Mouse (Mus musculus): Measurements from ENCODE around the gene Cabp2. TPM values are rescaled to one million over a fixed set of nuclear protein-coding genes. Genes with fewer than 3 reads are reported as not detected.

Gene Cabp2
- not detected in 2 replicates for polyA plus RNA-seq (2021; fragmentation: Nextera tagmentation)
- long read RNA-seq, experiment 1, partial matches to known transcripts, result 1 of 1 reads
- long read RNA-seq, experiment 1, other reads (novel, unspliced or antisense), result 0 of 1 reads
- long read RNA-seq, experiment 2, result 0 reads

GRCm38 (mm10) chr19:4081394-4081793, at the start of gene Cabp2:
TSS of gene Cabp2 (plus strand) at chr19:4081578.

GRCm38 (mm10) chr19:4037788-4038232, 43.6 kb upstream of the Cabp2 start, which contains the start of gene Gstp1:
TSS of gene Gstp1 (minus strand) at chr19:4037985.

GRCm38 (mm10) chr19:4045966-4046865, 35.2 kb upstream of the Cabp2 start, which contains the start of gene Gstp2:
TSS of gene Gstp2 (minus strand) at chr19:4046023.

GRCm38 (mm10) chr19:4059069-4059740, 22.2 kb upstream of the Cabp2 start, which contains the start of gene Gstp3:
TSS of gene Gstp3 (minus strand) at chr19:4059569.

DNA sequence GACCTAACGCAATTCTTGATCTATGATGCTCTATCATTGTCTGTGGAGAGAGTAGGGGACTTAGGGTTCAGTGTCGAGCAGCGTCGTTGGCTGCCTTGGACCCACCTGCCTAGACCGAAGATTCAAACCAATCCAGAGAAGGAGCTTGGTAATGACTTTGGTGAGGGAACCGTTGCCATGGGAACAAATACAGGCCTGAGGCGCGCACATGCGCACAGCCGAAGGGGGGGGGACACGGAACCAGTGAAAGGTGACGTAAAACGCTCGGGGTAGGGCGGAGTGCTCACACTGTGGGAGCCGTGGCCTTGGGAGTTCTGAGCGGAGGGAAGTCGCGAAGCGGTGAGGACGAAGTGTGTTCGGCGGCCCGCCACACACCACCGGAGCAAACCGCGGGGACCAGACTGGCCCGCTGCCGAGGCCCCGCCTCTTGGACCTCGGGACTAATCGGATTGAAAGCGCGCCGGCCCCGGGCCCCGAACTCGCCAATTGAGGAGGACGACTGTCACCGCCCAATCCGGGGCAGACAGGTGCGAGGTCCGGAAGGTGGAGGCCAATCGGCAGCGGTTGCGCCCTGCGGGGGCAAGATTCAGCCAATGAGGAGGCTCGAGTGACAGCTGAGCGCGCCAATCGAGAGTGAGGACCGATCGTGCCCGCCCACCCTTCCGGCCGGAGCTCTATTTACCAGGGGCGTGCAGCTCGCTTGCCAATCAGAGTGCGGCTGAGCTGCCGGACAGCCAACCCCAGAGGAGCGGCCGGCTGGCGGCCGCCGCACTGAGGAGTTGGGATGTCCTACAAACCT, 15.5 kb downstream of the Cabp2 start, which contains the start of gene Cdk2ap2:
Gene Cdk2ap2, plus strand, starts transcription at position 541 of the 799 bp plus-strand sequence.

DNA sequence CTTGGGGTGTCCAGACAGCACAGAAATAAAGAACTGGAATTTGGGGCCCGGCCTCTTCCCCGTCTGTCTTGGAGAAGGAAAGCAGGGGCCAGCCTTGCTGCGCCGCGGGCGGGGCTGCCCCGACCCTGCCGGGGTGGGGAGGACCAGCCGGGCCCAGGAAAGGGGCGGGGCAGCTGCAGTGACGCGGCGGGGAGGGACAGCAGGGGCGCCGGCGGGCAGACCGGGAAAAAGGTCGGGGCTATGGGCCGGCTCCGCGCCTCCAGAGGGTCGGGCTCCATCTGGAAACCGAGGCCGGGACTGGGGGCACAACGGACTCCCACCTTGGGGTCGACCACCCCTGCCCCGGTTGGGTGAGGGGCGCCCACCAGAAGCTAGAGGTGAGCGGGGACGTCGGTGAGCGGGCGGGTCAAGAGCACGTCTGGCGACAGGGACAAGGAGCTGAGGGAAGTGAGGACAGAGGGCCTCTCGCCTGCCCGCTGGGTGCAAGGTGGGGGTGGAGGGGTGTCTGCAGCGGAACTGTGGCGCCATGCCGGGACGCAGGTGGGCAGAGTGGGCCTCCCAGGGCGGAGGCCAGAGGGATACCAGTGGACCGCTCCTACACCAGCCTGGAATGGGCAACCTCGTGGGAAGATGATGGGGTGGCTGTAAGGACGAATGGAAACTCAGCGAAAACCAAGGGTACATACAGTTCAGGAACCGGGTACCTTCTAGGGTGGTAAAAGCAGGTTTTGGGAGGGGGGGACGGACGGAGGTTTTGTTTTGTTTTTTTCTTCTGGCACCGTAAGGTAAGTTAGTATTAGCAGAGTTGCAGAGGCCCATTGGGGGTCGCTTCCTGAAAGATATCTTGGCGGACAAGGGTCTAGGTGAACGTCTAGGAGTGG, 18.7 kb downstream of the Cabp2 start, which contains the start of gene Pitpnm1:
Gene Pitpnm1, plus strand, starts transcription at position 162 of the 881 bp plus-strand sequence.

GRCm38 (mm10) chr19:4125741-4126696, 44.6 kb downstream of the Cabp2 start, which contains the start of gene Aip:
TSS of gene Aip (minus strand) at chr19:4125858.

Other genes starting within 250 kb of the Cabp2 start
- 15.9 and 22.7 TPM in 2 replicates for gene Chka, start 229.8 kb upstream of the Cabp2 start, polyA plus RNA-seq (2021; fragmentation: Nextera tagmentation)
- gene Tcirg1, start 174.4 kb upstream of the Cabp2 start, polyA plus RNA-seq (2021; fragmentation: Nextera tagmentation), result 3.1 and 3.9 TPM in 2 replicates
- gene Ndufs8, start 168.8 kb upstream of the Cabp2 start, polyA plus RNA-seq (2021; fragmentation: Nextera tagmentation), result 579 and 589 TPM in 2 replicates
- gene Aldh3b1, start 151.8 kb upstream of the Cabp2 start, polyA plus RNA-seq (2021; fragmentation: Nextera tagmentation), result 6.4 and 6.9 TPM in 2 replicates
- 20.5 and 23.3 TPM in 2 replicates for gene Unc93b1, start 146.4 kb upstream of the Cabp2 start, polyA plus RNA-seq (2021; fragmentation: Nextera tagmentation)
- 0.13 TPM in 1 of 2 replicates, not detected in the other for gene Aldh3b3, start 122.9 kb upstream of the Cabp2 start, polyA plus RNA-seq (2021; fragmentation: Nextera tagmentation)
- 2.0 and 2.7 TPM in 2 replicates for gene Aldh3b2, start 109.2 kb upstream of the Cabp2 start, polyA plus RNA-seq (2021; fragmentation: Nextera tagmentation)
- gene Acy3, start 95.0 kb upstream of the Cabp2 start, polyA plus RNA-seq (2021; fragmentation: Nextera tagmentation), result 3.2 and 3.9 TPM in 2 replicates
- not detected in 2 replicates for gene Tbx10, start 88.8 kb upstream of the Cabp2 start, polyA plus RNA-seq (2021; fragmentation: Nextera tagmentation)
- 21.4 and 23.0 TPM in 2 replicates for gene Nudt8, start 81.0 kb upstream of the Cabp2 start, polyA plus RNA-seq (2021; fragmentation: Nextera tagmentation)
- 0.13 and 0.21 TPM in 2 replicates for gene Gm49405, start 81.0 kb upstream of the Cabp2 start, polyA plus RNA-seq (2021; fragmentation: Nextera tagmentation)
- 2.1 and 3.3 TPM in 2 replicates for gene Doc2g, start 78.3 kb upstream of the Cabp2 start, polyA plus RNA-seq (2021; fragmentation: Nextera tagmentation)
- 400 and 516 TPM in 2 replicates for gene Ndufv1, start 68.8 kb upstream of the Cabp2 start, polyA plus RNA-seq (2021; fragmentation: Nextera tagmentation)
- 1,005 and 1,067 TPM in 2 replicates for gene Gstp1, start 43.6 kb upstream of the Cabp2 start, polyA plus RNA-seq (2021; fragmentation: Nextera tagmentation)
- gene Gstp2, start 35.6 kb upstream of the Cabp2 start, polyA plus RNA-seq (2021; fragmentation: Nextera tagmentation), result 2.2 and 7.2 TPM in 2 replicates
- not detected in 2 replicates for gene Gstp3, start 22.0 kb upstream of the Cabp2 start, polyA plus RNA-seq (2021; fragmentation: Nextera tagmentation)
- gene Cdk2ap2, start 15.6 kb downstream of the Cabp2 start, polyA plus RNA-seq (2021; fragmentation: Nextera tagmentation), result 52.6 and 68.9 TPM in 2 replicates
- 53.9 and 65.8 TPM in 2 replicates for gene Pitpnm1, start 18.4 kb downstream of the Cabp2 start, polyA plus RNA-seq (2021; fragmentation: Nextera tagmentation)
- 168 and 240 TPM in 2 replicates for gene Aip, start 44.3 kb downstream of the Cabp2 start, polyA plus RNA-seq (2021; fragmentation: Nextera tagmentation)
- not detected in 2 replicates for gene Gpr152, start 58.2 kb downstream of the Cabp2 start, polyA plus RNA-seq (2021; fragmentation: Nextera tagmentation)
- gene Cabp4, start 62.5 kb downstream of the Cabp2 start, polyA plus RNA-seq (2021; fragmentation: Nextera tagmentation), result 0.06 and 0.11 TPM in 2 replicates
- 87.0 and 103 TPM in 2 replicates for gene Coro1b, start 67.0 kb downstream of the Cabp2 start, polyA plus RNA-seq (2021; fragmentation: Nextera tagmentation)
- 0.72 and 1.4 TPM in 2 replicates for gene Ptprcap, start 72.0 kb downstream of the Cabp2 start, polyA plus RNA-seq (2021; fragmentation: Nextera tagmentation)
- gene Rps6kb2, start 81.8 kb downstream of the Cabp2 start, polyA plus RNA-seq (2021; fragmentation: Nextera tagmentation), result 11.8 and 16.7 TPM in 2 replicates
- gene Carns1, start 93.9 kb downstream of the Cabp2 start, polyA plus RNA-seq (2021; fragmentation: Nextera tagmentation), result 4.2 and 4.3 TPM in 2 replicates
- 0.51 and 0.69 TPM in 2 replicates for gene Tbc1d10c, start 109.7 kb downstream of the Cabp2 start, polyA plus RNA-seq (2021; fragmentation: Nextera tagmentation)
- 387 and 460 TPM in 2 replicates for gene Ppp1ca, start 110.5 kb downstream of the Cabp2 start, polyA plus RNA-seq (2021; fragmentation: Nextera tagmentation)
- gene Rad9a, start 120.1 kb downstream of the Cabp2 start, polyA plus RNA-seq (2021; fragmentation: Nextera tagmentation), result 6.8 and 7.0 TPM in 2 replicates
- 0.19 and 0.76 TPM in 2 replicates for gene Clcf1, start 132.7 kb downstream of the Cabp2 start, polyA plus RNA-seq (2021; fragmentation: Nextera tagmentation)
- not detected in 2 replicates for gene AC109138.7, start 132.8 kb downstream of the Cabp2 start, polyA plus RNA-seq (2021; fragmentation: Nextera tagmentation)
- gene Pold4, start 150.3 kb downstream of the Cabp2 start, polyA plus RNA-seq (2021; fragmentation: Nextera tagmentation), result 31.3 and 44.7 TPM in 2 replicates
- gene Ssh3, start 187.6 kb downstream of the Cabp2 start, polyA plus RNA-seq (2021; fragmentation: Nextera tagmentation), result 5.3 and 7.5 TPM in 2 replicates
- 54.6 and 59.2 TPM in 2 replicates for gene Ankrd13d, start 201.6 kb downstream of the Cabp2 start, polyA plus RNA-seq (2021; fragmentation: Nextera tagmentation)
- gene Grk2, start 224.6 kb downstream of the Cabp2 start, polyA plus RNA-seq (2021; fragmentation: Nextera tagmentation), result 62.5 and 70.5 TPM in 2 replicates

All from left cerebral cortex, adult 6 months (tissue).